Mouse (Mus musculus) kidney, postnatal 14 days (tissue): ENCODE measurements around the gene Foxp1.

Experiments
- DNase-seq: peaks from one replicate; pipeline ENCODE4 v3.0.0; 2022; ENCODE audit warnings: mixed read lengths

Gene Foxp1

GRCm38 (mm10) chr6:99435140-99435539, 87.4 kb downstream of the Foxp1 start:
- DNase-seq = no peak

- no peak for DNase-seq
Measured at GRCm38 (mm10) chr6:99433006-99433405, 89.5 kb downstream of the Foxp1 start.

GRCm38 (mm10) chr6:99431941-99432340, 90.6 kb downstream of the Foxp1 start:
- DNase-seq = no peak

GRCm38 (mm10) chr6:99430560-99430959, 92.0 kb downstream of the Foxp1 start:
- no peak for DNase-seq

GRCm38 (mm10) chr6:99429378-99430131, 93.0 kb downstream of the Foxp1 start:
- DNase-seq = no peak

GRCm38 (mm10) chr6:99428961-99429360, 93.6 kb downstream of the Foxp1 start:
- DNase-seq = no peak

- DNase-seq = no peak
Measured at GRCm38 (mm10) chr6:99427301-99427700, 95.2 kb downstream of the Foxp1 start.

- DNase-seq = no peak
Measured at GRCm38 (mm10) chr6:99425044-99425443, 97.5 kb downstream of the Foxp1 start.

GRCm38 (mm10) chr6:99420666-99421065, 101.9 kb downstream of the Foxp1 start:
- no peak for DNase-seq

- no peak for DNase-seq
Measured at GRCm38 (mm10) chr6:99412598-99412997, 109.9 kb downstream of the Foxp1 start.

GRCm38 (mm10) chr6:99409602-99410001, 112.9 kb downstream of the Foxp1 start:
- no peak for DNase-seq

- no peak for DNase-seq
Measured at GRCm38 (mm10) chr6:99408880-99409279, 113.6 kb downstream of the Foxp1 start.

GRCm38 (mm10) chr6:99403755-99404390, 118.6 kb downstream of the Foxp1 start:
- no peak for DNase-seq

- DNase-seq = no peak
Measured at GRCm38 (mm10) chr6:99402941-99403340, 119.6 kb downstream of the Foxp1 start.

GRCm38 (mm10) chr6:99402370-99402769, 120.2 kb downstream of the Foxp1 start:
- no peak for DNase-seq

GRCm38 (mm10) chr6:99401801-99402200, 120.7 kb downstream of the Foxp1 start:
- no peak for DNase-seq

GRCm38 (mm10) chr6:99401211-99401610, 121.3 kb downstream of the Foxp1 start:
- no peak for DNase-seq

GRCm38 (mm10) chr6:99395745-99396144, 126.8 kb downstream of the Foxp1 start:
- DNase-seq = no peak

- DNase-seq = no peak
Measured at GRCm38 (mm10) chr6:99394801-99395200, 127.7 kb downstream of the Foxp1 start.

- DNase-seq = no peak
Measured at GRCm38 (mm10) chr6:99392484-99392883, 130.0 kb downstream of the Foxp1 start.

GRCm38 (mm10) chr6:99388741-99389675, 133.5 kb downstream of the Foxp1 start:
- peak; percentile 29 for DNase-seq

GRCm38 (mm10) chr6:99388023-99388422, 134.5 kb downstream of the Foxp1 start:
- no peak for DNase-seq

- DNase-seq = peak; percentile 38
Measured at GRCm38 (mm10) chr6:99385059-99385604, 137.4 kb downstream of the Foxp1 start.
